Mouse (Mus musculus): Measurements from ENCODE around the gene Abraxas2. TPM values are rescaled to one million over a fixed set of nuclear protein-coding genes. Genes with fewer than 3 reads are reported as not detected.

The Abraxas2 gene
- polyA plus RNA-seq, 1 experiment: 43.4 TPM

DNA sequence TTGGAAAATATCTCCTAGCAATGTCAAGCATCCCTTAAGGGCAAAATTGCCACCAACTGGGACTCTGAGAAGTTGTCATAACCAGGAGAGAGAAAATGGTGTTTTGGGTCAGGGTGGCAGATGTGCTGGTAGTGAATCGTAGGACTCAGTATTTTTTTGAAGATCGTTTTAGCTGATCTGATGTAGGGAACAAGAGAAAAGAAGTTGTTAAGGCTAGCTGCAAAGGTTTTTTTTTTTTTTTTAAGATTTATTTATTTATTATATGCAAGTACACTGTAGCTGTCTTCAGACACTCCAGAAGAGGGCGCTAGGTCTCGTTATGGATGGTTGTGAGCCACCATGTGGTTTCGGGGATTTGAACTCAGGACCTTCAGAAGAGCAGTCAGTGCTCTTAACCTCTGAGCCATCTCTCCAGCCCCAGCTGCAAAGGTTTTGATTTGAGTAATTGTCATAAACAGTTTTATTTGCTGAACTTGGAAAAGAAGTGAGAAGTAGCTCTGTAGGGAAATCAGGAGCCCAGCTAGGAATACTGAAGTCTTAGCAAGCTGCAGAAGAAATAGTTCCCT is 899 bp upstream of the Abraxas2 start:
- H3K36me3 ChIP-seq (ENCODE audit: control insufficient read depth, insufficient read depth, low read length, poor library complexity, severe bottlenecking): no peaks in the 10 kb centered on the region
- no peaks in the 10 kb centered on the region for H3K4me1 ChIP-seq (ENCODE audit: control insufficient read depth, insufficient read depth, low read length)
- no peaks in the 10 kb centered on the region for H3K9me3 ChIP-seq (replicated peaks; ENCODE audit: control insufficient read depth, insufficient read depth, low read length, poor library complexity, severe bottlenecking)
- no peaks in the 10 kb centered on the region for H3K27me3 ChIP-seq (ENCODE audit: control insufficient read depth, insufficient read depth, low read length, poor library complexity, severe bottlenecking)
- no peak overlapping the region for H3K27ac ChIP-seq (ENCODE audit: insufficient read depth, low read length)
- H3K4me3 ChIP-seq (ENCODE audit: low read depth, low read length): no peak overlapping the region
- TF ChIP-seq POLR2A (IDR thresholded peaks at IDR 0.05; ENCODE audit: insufficient read depth, low read length) (no peak), CTCF (IDR thresholded peaks at IDR 0.05; ENCODE audit: low read depth, low read length) (no peak), EP300 (IDR thresholded peaks at IDR 0.05; ENCODE audit: insufficient read depth, low read depth, low read length) (no peak)
- H3K9ac ChIP-seq (ENCODE audit: low read depth, poor library complexity, severe bottlenecking): no peak overlapping the region

DNA sequence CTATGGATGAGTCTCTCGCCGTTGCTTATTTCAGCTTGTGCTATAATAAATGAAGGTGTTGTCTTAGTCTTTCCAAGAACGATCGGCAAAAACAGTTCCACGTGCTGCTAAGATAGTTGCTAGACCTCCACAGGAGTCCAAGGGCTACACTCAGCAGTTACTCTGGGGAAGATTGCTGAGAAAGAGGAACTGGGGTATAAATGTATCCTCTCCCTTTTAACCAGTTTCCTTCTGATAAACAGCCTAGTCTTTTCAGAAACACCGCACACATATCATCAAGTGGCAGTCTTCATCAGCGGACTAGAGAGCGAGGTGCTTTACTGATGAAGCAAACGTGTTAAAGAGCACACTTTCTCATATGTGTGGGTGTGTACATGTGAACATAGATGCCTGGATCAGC is 7.3 kb downstream of the Abraxas2 start:
- peaks cover 12% of the 10 kb centered on the region for H3K36me3 ChIP-seq (ENCODE audit: control insufficient read depth, insufficient read depth, low read length, poor library complexity, severe bottlenecking)
- TF ChIP-seq POLR2A (IDR thresholded peaks at IDR 0.05; ENCODE audit: insufficient read depth, low read length): no peak
- TF ChIP-seq EP300 (IDR thresholded peaks at IDR 0.05; ENCODE audit: insufficient read depth, low read depth, low read length): no peak
- TF ChIP-seq CTCF (IDR thresholded peaks at IDR 0.05; ENCODE audit: low read depth, low read length): no peak
- H3K27me3 ChIP-seq (ENCODE audit: control insufficient read depth, insufficient read depth, low read length, poor library complexity, severe bottlenecking): no peaks in the 10 kb centered on the region

DNA sequence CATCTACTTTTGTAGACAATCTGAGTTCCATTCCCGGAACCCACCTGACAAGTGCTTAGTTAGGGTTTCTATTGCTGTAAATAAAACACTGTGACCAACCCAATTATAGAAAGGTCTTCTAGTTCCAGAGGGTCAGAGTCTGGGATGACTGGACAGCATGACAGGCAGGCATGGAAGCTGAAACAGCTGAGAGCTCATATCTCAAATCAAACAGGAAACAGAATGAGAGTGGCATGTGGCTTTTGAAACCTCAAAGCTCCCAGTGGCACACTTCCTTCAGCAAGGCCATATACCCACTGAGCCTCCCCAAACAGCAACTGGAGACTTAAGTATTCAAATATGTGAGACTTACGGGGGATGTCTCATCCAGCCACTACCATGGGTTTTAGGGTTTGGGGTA is 14.0 kb downstream of the Abraxas2 start:
- no peaks in the 10 kb centered on the region for H3K9me3 ChIP-seq (replicated peaks; ENCODE audit: control insufficient read depth, insufficient read depth, low read length, poor library complexity, severe bottlenecking)
- no peak overlapping the region for H3K9ac ChIP-seq (ENCODE audit: low read depth, poor library complexity, severe bottlenecking)
- no peaks in the 10 kb centered on the region for H3K4me1 ChIP-seq (ENCODE audit: control insufficient read depth, insufficient read depth, low read length)
- H3K4me3 ChIP-seq (ENCODE audit: low read depth, low read length): no peak overlapping the region
- TF ChIP-seq EP300 (IDR thresholded peaks at IDR 0.05; ENCODE audit: insufficient read depth, low read depth, low read length) (no peak), CTCF (IDR thresholded peaks at IDR 0.05; ENCODE audit: low read depth, low read length) (no peak)
- H3K27me3 ChIP-seq (ENCODE audit: control insufficient read depth, insufficient read depth, low read length, poor library complexity, severe bottlenecking): no peaks in the 10 kb centered on the region
- H3K27ac ChIP-seq (ENCODE audit: insufficient read depth, low read length): no peak overlapping the region
- peaks cover 32% of the 10 kb centered on the region for H3K36me3 ChIP-seq (ENCODE audit: control insufficient read depth, insufficient read depth, low read length, poor library complexity, severe bottlenecking)

More for the DNA sequence above, 7.3 kb downstream of the Abraxas2 start:
- Histone ChIP-seq H3K4me1 (ENCODE audit: control insufficient read depth, insufficient read depth, low read length) (no peaks in the 10 kb centered on the region), H3K27ac (ENCODE audit: insufficient read depth, low read length) (no peak overlapping the region), H3K4me3 (ENCODE audit: low read depth, low read length) (no peak overlapping the region), H3K9ac (ENCODE audit: low read depth, poor library complexity, severe bottlenecking) (no peak overlapping the region), H3K9me3 (replicated peaks; ENCODE audit: control insufficient read depth, insufficient read depth, low read length, poor library complexity, severe bottlenecking) (no peaks in the 10 kb centered on the region)

DNA sequence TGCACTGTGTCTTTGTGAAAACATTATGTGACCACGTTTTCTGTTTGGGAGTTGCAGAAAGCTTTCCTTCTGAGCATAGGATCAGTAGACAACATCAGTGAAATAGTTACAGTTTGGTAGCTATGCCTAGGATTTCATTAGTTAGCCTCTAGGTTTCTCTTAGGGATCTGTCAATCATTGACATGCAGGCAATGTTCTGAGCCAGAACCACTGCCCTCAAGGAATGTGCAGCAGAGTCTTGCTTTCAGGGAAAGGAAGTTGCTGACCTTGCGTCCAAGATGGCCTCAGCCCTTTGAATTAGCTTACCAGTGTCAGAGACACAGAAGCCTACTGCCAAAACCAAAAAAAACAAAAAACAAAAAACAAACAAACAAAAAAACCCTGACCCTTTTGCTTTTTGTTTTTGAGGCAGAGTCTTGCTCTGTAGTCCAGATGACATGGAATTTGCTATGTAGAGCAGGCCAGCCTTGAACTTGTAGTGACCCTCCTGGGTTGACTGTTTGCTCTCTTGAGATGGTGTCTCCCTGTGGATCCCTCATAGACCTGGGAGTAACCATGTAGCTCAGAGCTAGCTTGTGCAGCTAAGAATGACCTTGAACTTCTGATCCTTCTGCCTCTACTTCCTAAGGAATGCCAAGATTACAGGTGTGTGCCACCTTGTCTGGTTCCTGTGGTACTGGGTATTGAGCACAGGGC is 16.5 kb downstream of the Abraxas2 start:
- Histone ChIP-seq H3K27ac (ENCODE audit: insufficient read depth, low read length) (no peak overlapping the region), H3K27me3 (ENCODE audit: control insufficient read depth, insufficient read depth, low read length, poor library complexity, severe bottlenecking) (no peaks in the 10 kb centered on the region), H3K36me3 (ENCODE audit: control insufficient read depth, insufficient read depth, low read length, poor library complexity, severe bottlenecking) (peaks cover 40% of the 10 kb centered on the region), H3K4me3 (ENCODE audit: low read depth, low read length) (no peak overlapping the region), H3K9me3 (replicated peaks; ENCODE audit: control insufficient read depth, insufficient read depth, low read length, poor library complexity, severe bottlenecking) (no peaks in the 10 kb centered on the region), H3K9ac (ENCODE audit: low read depth, poor library complexity, severe bottlenecking) (no peak overlapping the region), H3K4me1 (ENCODE audit: control insufficient read depth, insufficient read depth, low read length) (no peaks in the 10 kb centered on the region)
- no peak for TF ChIP-seq EP300 (IDR thresholded peaks at IDR 0.05; ENCODE audit: insufficient read depth, low read depth, low read length)
- TF ChIP-seq CTCF (IDR thresholded peaks at IDR 0.05; ENCODE audit: low read depth, low read length): no peak
- TF ChIP-seq POLR2A (IDR thresholded peaks at IDR 0.05; ENCODE audit: insufficient read depth, low read length): no peak

DNA sequence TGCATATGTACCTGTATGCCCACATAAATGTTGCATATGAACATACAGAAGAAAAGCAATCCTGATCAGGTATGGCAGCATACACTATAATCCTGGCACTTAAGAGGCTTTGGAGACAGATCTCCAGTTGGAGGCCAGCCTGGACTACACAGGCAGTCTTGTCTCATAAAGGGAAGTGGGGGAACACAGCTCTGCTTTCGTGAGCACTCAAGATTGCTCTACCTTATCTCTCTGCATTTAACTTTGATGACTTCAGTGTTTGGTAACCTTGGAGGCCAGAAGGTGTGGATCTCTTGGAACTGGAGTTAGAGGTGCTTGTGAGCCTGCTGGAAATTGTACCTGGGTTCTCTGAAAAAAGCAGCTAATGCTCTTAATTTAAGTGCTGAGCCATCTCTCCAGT is 21.3 kb downstream of the Abraxas2 start:
- Histone ChIP-seq H3K9me3 (replicated peaks; ENCODE audit: control insufficient read depth, insufficient read depth, low read length, poor library complexity, severe bottlenecking) (no peaks in the 10 kb centered on the region), H3K27me3 (ENCODE audit: control insufficient read depth, insufficient read depth, low read length, poor library complexity, severe bottlenecking) (no peaks in the 10 kb centered on the region), H3K27ac (ENCODE audit: insufficient read depth, low read length) (no peak overlapping the region), H3K4me1 (ENCODE audit: control insufficient read depth, insufficient read depth, low read length) (no peaks in the 10 kb centered on the region), H3K9ac (ENCODE audit: low read depth, poor library complexity, severe bottlenecking) (no peak overlapping the region), H3K36me3 (ENCODE audit: control insufficient read depth, insufficient read depth, low read length, poor library complexity, severe bottlenecking) (peaks cover 46% of the 10 kb centered on the region), H3K4me3 (ENCODE audit: low read depth, low read length) (no peak overlapping the region)
- TF ChIP-seq POLR2A (IDR thresholded peaks at IDR 0.05; ENCODE audit: insufficient read depth, low read length): no peak
- TF ChIP-seq CTCF (IDR thresholded peaks at IDR 0.05; ENCODE audit: low read depth, low read length): no peak
- no peak for TF ChIP-seq EP300 (IDR thresholded peaks at IDR 0.05; ENCODE audit: insufficient read depth, low read depth, low read length)

DNA sequence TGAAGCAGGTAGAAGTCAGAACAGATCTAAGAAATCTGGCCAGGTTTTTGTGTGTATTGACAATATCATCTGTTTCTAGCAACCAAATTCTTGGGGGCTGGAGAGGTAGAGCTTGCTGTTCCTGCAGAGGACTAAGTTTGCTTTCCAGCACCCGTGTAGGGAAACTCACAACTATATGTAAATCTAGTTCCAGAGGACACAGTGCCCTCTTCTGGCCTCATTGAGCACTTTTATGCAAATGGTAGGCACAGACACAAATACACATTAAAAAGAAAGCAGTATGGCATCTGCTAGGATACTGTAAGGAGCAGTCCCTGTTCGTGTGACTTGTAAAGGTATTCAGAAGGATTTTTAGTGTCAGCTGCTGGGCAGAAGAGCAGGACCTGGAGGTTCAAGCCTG is 23.3 kb downstream of the Abraxas2 start:
- H3K27me3 ChIP-seq (ENCODE audit: control insufficient read depth, insufficient read depth, low read length, poor library complexity, severe bottlenecking): no peaks in the 10 kb centered on the region
- H3K36me3 ChIP-seq (ENCODE audit: control insufficient read depth, insufficient read depth, low read length, poor library complexity, severe bottlenecking): peaks cover 31% of the 10 kb centered on the region
- no peaks in the 10 kb centered on the region for H3K9me3 ChIP-seq (replicated peaks; ENCODE audit: control insufficient read depth, insufficient read depth, low read length, poor library complexity, severe bottlenecking)
- H3K4me1 ChIP-seq (ENCODE audit: control insufficient read depth, insufficient read depth, low read length): no peaks in the 10 kb centered on the region
- H3K4me3 ChIP-seq (ENCODE audit: low read depth, low read length): no peak overlapping the region
- TF ChIP-seq EP300 (IDR thresholded peaks at IDR 0.05; ENCODE audit: insufficient read depth, low read depth, low read length): no peak
- no peak for TF ChIP-seq CTCF (IDR thresholded peaks at IDR 0.05; ENCODE audit: low read depth, low read length)
- no peak for TF ChIP-seq POLR2A (IDR thresholded peaks at IDR 0.05; ENCODE audit: insufficient read depth, low read length)
- no peak overlapping the region for H3K9ac ChIP-seq (ENCODE audit: low read depth, poor library complexity, severe bottlenecking)
- H3K27ac ChIP-seq (ENCODE audit: insufficient read depth, low read length): no peak overlapping the region

All from ES-Bruce4 (cell line).